Mouse (Mus musculus) heart, adult 11 months (tissue): ENCODE data around the gene Nrf1.

Experiments used
- DNase-seq: peaks from one replicate; pipeline ENCODE4 v3.0.0; 2022

The Nrf1 gene

DNA sequence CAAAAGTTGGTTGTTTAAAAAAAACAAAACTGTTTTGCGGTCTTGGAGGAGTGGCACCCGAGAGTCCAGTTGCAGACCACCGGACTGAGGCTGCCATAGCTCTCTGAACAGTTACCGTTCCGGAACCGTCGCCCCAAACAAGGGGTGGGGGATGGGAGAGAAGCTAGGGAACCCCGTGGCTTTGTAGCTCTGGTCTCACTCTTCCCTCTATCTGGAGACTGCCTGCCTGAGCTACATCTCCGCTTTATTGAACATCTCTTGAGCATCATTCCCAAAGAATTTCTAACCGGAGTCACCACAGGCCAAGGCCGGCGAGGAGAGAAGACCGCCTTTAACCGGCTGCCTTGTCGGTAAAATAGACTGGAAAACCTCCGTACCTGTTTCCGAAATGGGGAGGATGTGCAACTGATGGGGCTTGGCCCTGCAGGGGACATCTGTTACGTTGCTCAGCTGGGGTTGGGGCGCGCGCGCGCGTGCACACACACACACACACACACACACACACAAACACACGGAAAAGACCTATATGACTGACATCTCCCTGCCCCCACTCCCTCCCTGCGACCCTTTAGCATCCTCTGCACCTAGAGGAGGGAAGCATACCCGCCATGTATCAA, 130.3 kb downstream of the Nrf1 start:
- DNase-seq: peak; percentile 86

DNA sequence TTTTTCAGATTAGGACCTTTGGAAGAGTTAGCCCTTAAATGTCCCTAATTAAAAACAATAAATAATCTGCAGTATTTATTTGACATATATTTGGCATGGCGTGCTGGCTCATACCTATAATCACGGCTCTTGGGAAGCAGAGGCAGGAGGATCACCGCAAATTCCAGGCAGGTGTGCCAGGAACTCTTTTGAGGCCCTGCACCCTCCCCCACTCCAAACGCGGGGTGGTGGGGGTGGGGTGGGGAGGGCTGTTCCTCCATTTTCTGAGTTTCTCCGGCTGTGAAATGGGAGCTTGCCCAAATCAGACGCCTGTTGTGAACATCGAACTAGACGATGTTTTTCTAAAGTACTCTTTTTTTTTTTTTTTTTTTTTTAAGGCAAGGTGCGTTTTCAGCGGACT, 131.3 kb downstream of the Nrf1 start:
- no peak for DNase-seq

DNA sequence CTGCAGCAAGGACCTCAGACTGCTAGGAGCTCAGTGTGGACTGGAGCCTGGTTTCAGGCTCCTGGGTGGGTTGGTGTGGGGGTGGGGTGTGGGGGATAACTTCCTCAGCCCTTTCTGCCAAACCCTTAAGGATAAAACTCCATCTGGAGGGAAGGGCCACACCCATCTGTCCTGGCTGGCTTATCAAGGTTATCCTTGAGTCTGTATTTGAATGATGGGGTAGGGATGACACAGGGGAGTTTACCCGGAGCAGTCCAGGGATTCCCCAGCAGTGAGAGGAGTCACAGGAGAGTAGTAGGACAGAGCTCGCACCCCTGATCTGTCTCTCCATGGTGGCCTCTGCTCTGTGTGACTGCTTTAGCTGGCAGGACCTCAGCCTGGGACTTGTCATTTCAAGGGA, 132.5 kb downstream of the Nrf1 start:
- no peak for DNase-seq

DNA sequence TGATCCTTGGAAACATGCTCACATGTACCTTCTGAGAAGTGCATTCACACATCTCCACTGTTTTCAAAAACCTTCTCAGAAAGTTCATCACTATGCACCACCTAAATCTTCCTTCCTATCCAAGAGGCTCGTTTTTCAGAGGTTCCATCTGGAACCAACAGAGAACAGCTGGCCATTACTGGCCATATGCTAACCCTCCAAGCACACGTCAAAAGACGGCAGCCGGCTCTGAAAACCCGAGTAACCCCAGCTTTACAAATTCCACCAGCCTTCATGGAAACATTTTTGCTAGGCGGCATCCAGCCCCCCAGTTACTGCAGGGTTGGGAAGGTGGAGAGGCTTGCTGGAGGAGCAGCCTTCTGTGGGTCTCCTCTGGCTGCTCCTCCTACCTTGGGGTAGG, 134.2 kb downstream of the Nrf1 start:
- peak; percentile 70 for DNase-seq

DNA sequence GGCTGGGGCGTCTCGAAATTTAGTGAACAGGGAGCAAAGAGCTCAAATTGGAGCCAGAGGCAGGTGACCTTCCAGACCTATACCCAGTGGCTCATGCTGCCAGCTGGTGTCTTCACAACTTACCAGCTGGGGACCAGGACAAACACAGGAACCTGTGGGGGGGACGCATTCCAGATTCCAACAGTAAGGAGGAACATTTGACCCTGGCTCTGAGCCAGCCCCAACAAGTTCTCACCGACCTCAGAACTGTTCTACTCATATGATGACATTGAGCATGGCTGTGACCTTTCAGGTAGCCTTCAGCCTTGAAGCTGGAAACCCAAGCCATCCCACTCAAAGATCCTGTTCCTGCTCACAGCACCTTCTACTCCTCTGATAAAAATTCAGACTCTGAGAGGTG, 135.8 kb downstream of the Nrf1 start:
- peak; percentile 68 for DNase-seq

DNA sequence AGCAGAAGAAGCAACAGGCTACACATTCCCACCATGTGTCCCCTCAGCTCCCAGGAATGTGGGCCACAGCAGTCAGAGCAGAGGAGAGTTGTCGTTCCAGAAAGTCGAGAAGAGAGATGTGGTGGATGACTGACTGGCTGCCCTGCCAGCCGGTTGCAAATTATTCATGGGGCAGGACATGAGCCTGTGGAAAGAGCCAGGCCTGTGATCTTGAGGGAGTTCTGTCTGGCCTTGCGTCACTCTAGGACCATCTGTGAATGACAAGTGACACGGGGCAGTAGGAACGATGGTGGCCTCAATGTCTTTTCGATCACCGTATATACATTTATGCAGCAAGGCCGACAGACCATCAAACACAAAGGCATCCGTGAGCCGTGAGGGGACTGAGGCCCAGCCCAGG, 147.9 kb downstream of the Nrf1 start:
- DNase-seq: no peak

DNA sequence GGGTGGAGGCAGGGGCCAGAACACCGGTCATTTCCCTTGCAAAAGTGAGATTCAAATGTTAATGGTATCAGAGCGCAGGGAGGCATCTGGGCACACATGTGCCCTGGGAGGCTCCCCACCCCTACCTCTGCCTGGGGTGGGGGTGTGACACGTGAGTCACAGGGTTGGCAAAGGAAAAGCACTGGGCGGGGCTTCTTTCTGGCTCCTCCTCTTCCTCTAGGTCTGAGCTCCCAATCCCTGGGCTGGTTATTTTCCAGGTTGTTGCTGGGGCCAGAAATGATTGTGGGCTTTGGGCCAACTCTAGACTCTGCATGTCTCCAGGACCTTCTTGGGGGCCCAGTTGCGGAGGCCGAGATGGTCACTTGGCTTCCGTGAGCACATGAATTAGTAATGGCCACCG, 148.4 kb downstream of the Nrf1 start:
- no peak for DNase-seq
